Mouse (Mus musculus) adrenal gland, postnatal 4 days (tissue): ENCODE data around the gene Igfbp6. TPM values are rescaled to one million over a fixed set of nuclear protein-coding genes. Genes with fewer than 3 reads are reported as not detected.

Source experiments
- total RNA-seq, 2 experiments: library from RNA; stranded (reverse); gene quantifications; 2 replicates each; pipeline ENCODE4 v1.2.3; 2021

Igfbp6 gene
- total RNA-seq, 2 experiments from 2014 or later: 33.9 to 34.4 TPM

Other genes with a start within 250 kb of the Igfbp6 start
- not detected for gene Krt4, start 219.6 kb upstream of the Igfbp6 start, total RNA-seq
- gene Krt79, start 204.0 kb upstream of the Igfbp6 start, total RNA-seq: 1 to 10 TPM; 1.2 to 1.4 TPM
- gene Krt78, start 190.1 kb upstream of the Igfbp6 start, total RNA-seq: not detected
- gene Krt8, start 139.9 kb upstream of the Igfbp6 start, total RNA-seq: 10 to 100 TPM; 18.8 TPM
- 10 to 100 TPM; 17.3 to 22.9 TPM for gene Krt18, start 116.2 kb upstream of the Igfbp6 start, total RNA-seq
- gene Eif4b, start 70.6 kb upstream of the Igfbp6 start, total RNA-seq: 100 to 1,000 TPM; 352 to 356 TPM
- gene Tns2, start 43.9 kb upstream of the Igfbp6 start, total RNA-seq: 10 to 100 TPM; 60.9 to 63.6 TPM
- 10 to 100 TPM; 32.5 to 35.9 TPM for gene Spryd3, start 8.1 kb upstream of the Igfbp6 start, total RNA-seq
- 1 to 10 TPM in 1 of 2 experiments, under 1 TPM in 1; 0.78 to 3.8 TPM for gene Soat2, start 6.2 kb downstream of the Igfbp6 start, total RNA-seq
- gene Zfp740, start 58.9 kb downstream of the Igfbp6 start, total RNA-seq: 100 to 1,000 TPM; 131 to 134 TPM
- gene Csad, start 60.4 kb downstream of the Igfbp6 start, total RNA-seq: 100 to 1,000 TPM in 1 of 2 experiments, 10 to 100 TPM in 1; 90.0 to 106 TPM
- 1 to 10 TPM; 1.1 to 3.6 TPM for gene Itgb7, start 87.6 kb downstream of the Igfbp6 start, total RNA-seq
- 10 to 100 TPM; 24.8 to 28.6 TPM for gene Rarg, start 113.2 kb downstream of the Igfbp6 start, total RNA-seq
- under 1 TPM; 0.17 to 0.31 TPM for gene Gm9918, start 126.2 kb downstream of the Igfbp6 start, total RNA-seq
- 10 to 100 TPM; 34.4 to 36.7 TPM for gene Mfsd5, start 135.1 kb downstream of the Igfbp6 start, total RNA-seq
- 10 to 100 TPM; 16.5 to 24.5 TPM for gene Espl1, start 151.9 kb downstream of the Igfbp6 start, total RNA-seq
- 100 to 1,000 TPM; 443 to 452 TPM for gene Pfdn5, start 181.8 kb downstream of the Igfbp6 start, total RNA-seq
- gene Myg1, start 187.3 kb downstream of the Igfbp6 start, total RNA-seq: 10 to 100 TPM; 86.3 to 96.7 TPM
- 10 to 100 TPM; 32.3 to 39.0 TPM for gene Aaas, start 206.4 kb downstream of the Igfbp6 start, total RNA-seq
- under 1 TPM; 0.31 to 0.48 TPM for gene Sp7, start 222.8 kb downstream of the Igfbp6 start, total RNA-seq